Mouse (Mus musculus) C2C12 (cell line): ENCODE measurements around the gene Atp11a. TPM values are rescaled to one million over a fixed set of nuclear protein-coding genes. Genes with fewer than 3 reads are reported as not detected.

Experiments used
- H3K27me3 ChIP-seq: one replicate; pipeline ENCODE4 v1.6.1; 2011; ENCODE audit not compliant: control insufficient read depth, insufficient read depth, insufficient read length
- H3K36me3 ChIP-seq: one replicate; pipeline ENCODE4 v1.6.1; 2011; ENCODE audit not compliant: control insufficient read depth, insufficient read depth
- H3K4me3 ChIP-seq: one replicate; pipeline ENCODE4 v1.5.1; 2011; ENCODE audit warnings: mild to moderate bottlenecking, control low read depth; ENCODE audit not compliant: poor library complexity, insufficient read depth, severe bottlenecking
- H3K79me2 ChIP-seq: one replicate; pipeline ENCODE4 v1.6.1; 2011; ENCODE audit not compliant: control insufficient read depth, insufficient read depth
- H3K79me3 ChIP-seq: one replicate; pipeline ENCODE4 v1.6.1; 2011; ENCODE audit warnings: low read depth, control low read depth
- H3ac ChIP-seq: one replicate; pipeline ENCODE3; 2011; ENCODE audit warnings: low read depth; ENCODE audit not compliant: control insufficient read depth, insufficient read length
- CEBPB ChIP-seq: IDR thresholded peaks from one replicate; pipeline ENCODE4 v1.6.1; 2011; ENCODE audit warnings: low read depth, mild to moderate bottlenecking, control low read depth, moderate library complexity
- CTCF ChIP-seq: IDR thresholded peaks from one replicate; pipeline ENCODE4 v1.5.1; 2011; ENCODE audit not compliant: control insufficient read depth, insufficient read depth, insufficient read length
- FOSL1 ChIP-seq: IDR thresholded peaks from one replicate; pipeline ENCODE4 v1.8.0; 2011; ENCODE audit warnings: mild to moderate bottlenecking, low read length; ENCODE audit not compliant: poor library complexity, insufficient read depth, severe bottlenecking
- MAX ChIP-seq: IDR thresholded peaks from one replicate; pipeline ENCODE4 v1.6.1; 2011; ENCODE audit warnings: mild to moderate bottlenecking, control low read depth
- MYOD1 ChIP-seq: IDR thresholded peaks from one replicate; pipeline ENCODE4 v1.6.1; 2011; ENCODE audit warnings: low read depth; ENCODE audit not compliant: control insufficient read depth, insufficient read length
- MYOG ChIP-seq: IDR thresholded peaks from one replicate; pipeline ENCODE4 v1.6.1; 2011; ENCODE audit not compliant: control insufficient read depth, insufficient read length; ENCODE audit errors: extremely low read depth
- USF1 ChIP-seq: IDR thresholded peaks from one replicate; pipeline ENCODE4 v1.6.1; 2011; ENCODE audit warnings: low read depth, mild to moderate bottlenecking, control low read depth, moderate library complexity
- polyA plus RNA-seq: library from polyadenylated mRNA; unstranded; fragments of >200 nt; fragmentation: generic; extraction: Trizol; gene quantifications from one replicate; pipeline ENCODE4 v1.2.1, GENCODE M21; 2012; ENCODE audit warnings: missing spikeins

The Atp11a gene
- polyA plus RNA-seq, 1 experiment = 16.6 TPM

- Histone ChIP-seq H3K79me2 (no peaks in the 10 kb centered on the region), H3ac (no peak overlapping the region), H3K27me3 (peaks cover 65% of the 10 kb centered on the region), H3K79me3 (no peaks in the 10 kb centered on the region), H3K4me3 (no peak overlapping the region), H3K36me3 (no peaks in the 10 kb centered on the region)
- TF ChIP-seq MYOG = no peak
- no peak for TF ChIP-seq MAX
- no peak for TF ChIP-seq CEBPB
- TF ChIP-seq MYOD1 = no peak
- no peak for TF ChIP-seq FOSL1
Measured at GRCm38 (mm10) chr8:12894783-12895534, 138.1 kb downstream of the Atp11a start.

GRCm38 (mm10) chr8:12895535-12896150 lies 138.8 kb downstream of the Atp11a start:
- no peak overlapping the region for H3ac ChIP-seq
- H3K27me3 ChIP-seq = peaks cover 67% of the 10 kb centered on the region
- no peak overlapping the region for H3K4me3 ChIP-seq
- H3K36me3 ChIP-seq = no peaks in the 10 kb centered on the region
- H3K79me3 ChIP-seq = no peaks in the 10 kb centered on the region
- H3K79me2 ChIP-seq = no peaks in the 10 kb centered on the region
- no peak for TF ChIP-seq CTCF
- no peak for TF ChIP-seq CEBPB
- TF ChIP-seq MYOD1 = no peak
- TF ChIP-seq FOSL1 = no peak
- TF ChIP-seq MAX = no peak
- no peak for TF ChIP-seq USF1
- TF ChIP-seq MYOG = no peak

- Histone ChIP-seq H3K79me2 (no peaks in the 10 kb centered on the region), H3K27me3 (peaks cover 67% of the 10 kb centered on the region), H3K4me3 (no peak overlapping the region), H3K36me3 (no peaks in the 10 kb centered on the region), H3ac (no peak overlapping the region), H3K79me3 (no peaks in the 10 kb centered on the region)
- TF ChIP-seq CTCF = peak; percentile 53
- TF ChIP-seq MAX = no peak
Measured at GRCm38 (mm10) chr8:12896494-12897373, 139.9 kb downstream of the Atp11a start.

- Histone ChIP-seq H3K79me2 (no peaks in the 10 kb centered on the region), H3ac (no peak overlapping the region), H3K27me3 (peaks cover 56% of the 10 kb centered on the region), H3K4me3 (no peak overlapping the region), H3K79me3 (no peaks in the 10 kb centered on the region), H3K36me3 (no peaks in the 10 kb centered on the region)
- no peak for TF ChIP-seq MAX
- TF ChIP-seq CEBPB = no peak
- TF ChIP-seq CTCF = no peak
- TF ChIP-seq MYOD1 = no peak
- TF ChIP-seq MYOG = no peak
- no peak for TF ChIP-seq USF1
- no peak for TF ChIP-seq FOSL1
Measured at GRCm38 (mm10) chr8:12897815-12898214, 141.0 kb downstream of the Atp11a start.

GRCm38 (mm10) chr8:12903790-12904415 lies 147.1 kb downstream of the Atp11a start:
- no peaks in the 10 kb centered on the region for H3K79me3 ChIP-seq
- H3K4me3 ChIP-seq = no peak overlapping the region
- H3ac ChIP-seq = no peak overlapping the region
- H3K79me2 ChIP-seq = no peaks in the 10 kb centered on the region
- peaks cover 49% of the 10 kb centered on the region for H3K27me3 ChIP-seq
- TF ChIP-seq FOSL1 = no peak
- TF ChIP-seq MYOG = no peak
- no peak for TF ChIP-seq MYOD1
- no peak for TF ChIP-seq MAX
- TF ChIP-seq CTCF = no peak
- no peak for TF ChIP-seq USF1
- TF ChIP-seq CEBPB = no peak
- H3K36me3 ChIP-seq = no peaks in the 10 kb centered on the region
